Mouse (Mus musculus): ENCODE data around the gene Prpf8.

Prpf8 gene

DNA sequence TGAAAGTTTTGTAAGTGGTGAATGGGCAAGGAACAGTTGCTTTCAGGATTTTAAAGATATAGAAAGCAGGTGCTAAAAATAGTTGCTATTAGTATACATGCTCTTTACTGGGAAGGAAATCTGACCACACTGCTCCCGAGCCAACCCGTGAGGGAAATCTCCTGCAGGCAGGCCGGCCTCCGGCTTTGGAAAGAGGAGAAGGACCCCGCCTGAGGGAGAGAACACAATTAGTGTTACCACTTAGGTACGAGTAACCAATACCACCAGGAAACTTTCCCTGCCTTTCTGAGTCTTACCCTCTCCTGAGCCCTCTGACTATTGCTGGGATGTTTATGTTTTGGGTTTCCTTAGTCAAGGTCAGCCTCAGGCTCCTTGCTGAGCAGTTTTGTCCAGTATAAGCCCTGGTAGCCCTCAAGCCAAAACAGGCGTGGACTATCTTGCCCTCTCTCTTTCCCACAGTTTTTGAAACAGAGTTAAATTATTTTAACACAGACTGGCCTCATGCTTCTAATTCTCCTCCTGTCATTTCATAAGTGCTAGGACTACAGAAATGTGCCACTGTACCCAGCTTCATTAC is 66.4 kb downstream of the Prpf8 start:
- CTCF ChIA-PET, result no interaction called here

GRCm38 (mm10) chr11:75556006-75556405 is 69.4 kb downstream of the Prpf8 start:
- CTCF ChIA-PET, result interaction anchor here (0.5 kb wide), 1 partner anchor 67 kb away, joined by 4 read pairs; no protein-coding TSS in a partner anchor

GRCm38 (mm10) chr11:75557142-75557541 is 70.5 kb downstream of the Prpf8 start:
- CTCF ChIA-PET, result no interaction called here

- CTCF ChIA-PET, result interaction anchor here (0.6 kb wide), 1 partner anchor 19 kb away, joined by 3 read pairs; no protein-coding TSS in a partner anchor
These were observed 71.5 kb downstream of the Prpf8 start for GRCm38 (mm10) chr11:75558101-75558500.
